Mouse (Mus musculus) small intestine, adult 10 weeks (tissue): Measurements from ENCODE around the gene Rhbdf1. TPM values are rescaled to one million over a fixed set of nuclear protein-coding genes. Genes with fewer than 3 reads are reported as not detected.

Experiments
- polyA plus RNA-seq: library from polyadenylated mRNA; stranded (reverse); fragments of 350-450 nt; fragmentation: Illumina TruSeq; extraction: RNeasy Lipid Tissue Mini Kit (QIAGEN cat#74804); gene quantifications from one replicate; pipeline ENCODE4 v1.2.3, GENCODE M21; 2014; ENCODE audit warnings: low replicate concordance

Gene Rhbdf1
- not detected for polyA plus RNA-seq

DNA sequence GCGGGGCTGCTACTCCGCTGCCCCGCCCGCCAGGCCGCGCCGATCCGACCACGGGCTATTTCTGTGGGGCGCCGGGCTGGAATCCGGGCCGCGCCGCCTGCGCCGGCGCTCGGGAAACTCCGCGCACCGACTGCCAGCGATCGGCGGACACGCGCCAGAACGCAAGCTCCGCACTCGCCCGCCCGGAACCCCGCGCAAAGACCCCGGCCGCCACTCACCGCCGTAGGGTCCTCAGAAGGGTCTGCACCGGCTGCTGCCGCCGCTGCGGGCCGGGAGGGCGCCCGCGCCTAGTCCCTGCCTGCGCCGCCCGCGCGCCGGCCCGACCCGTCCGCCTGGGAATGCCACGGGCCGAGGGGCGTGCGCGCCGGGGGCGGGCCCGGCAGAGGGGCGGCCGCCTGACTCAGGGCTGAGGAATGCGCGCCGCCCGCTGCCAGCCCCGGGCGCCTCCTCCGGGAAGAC is at the start of gene Rhbdf1:
Rhbdf1 (minus strand) TSS at position 350 of the 459 bp plus-strand sequence.

DNA sequence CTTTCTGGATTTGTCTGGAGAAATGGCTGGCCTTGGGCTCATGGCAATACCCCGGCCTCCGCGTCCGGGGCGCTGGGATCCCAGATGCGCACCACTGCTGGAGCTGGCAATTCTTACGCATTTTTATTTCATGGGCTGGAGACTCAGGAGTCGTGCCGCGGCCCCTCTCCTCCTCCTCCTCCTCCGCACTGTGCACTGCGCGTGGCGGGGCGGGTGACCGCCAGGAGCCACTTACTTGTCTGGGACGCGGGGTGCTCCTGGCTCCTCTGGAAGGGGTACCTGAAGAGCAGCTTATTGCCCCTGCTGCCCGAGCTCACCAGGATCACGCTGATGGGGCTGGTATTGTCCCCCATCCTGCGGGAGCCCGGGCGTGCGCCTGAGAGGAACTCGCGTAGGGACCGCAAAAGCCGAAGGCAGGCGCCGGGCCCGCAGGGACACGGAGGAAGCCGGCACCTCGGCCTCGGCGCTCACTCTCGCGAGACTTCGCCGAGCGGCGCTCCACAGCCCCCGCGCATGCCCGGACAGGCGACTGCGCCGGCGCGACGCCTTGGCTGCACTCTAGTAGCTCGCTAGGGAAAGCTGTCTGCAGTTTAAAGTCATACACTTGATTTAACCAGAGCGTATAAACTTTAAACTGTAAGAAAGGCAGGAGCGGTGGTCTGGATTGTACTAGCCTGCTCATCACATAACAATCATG is 45.2 kb upstream of the Rhbdf1 start, which contains the start of gene Nprl3:
Nprl3 (minus strand) TSS at position 520 of the 697 bp plus-strand sequence.

DNA sequence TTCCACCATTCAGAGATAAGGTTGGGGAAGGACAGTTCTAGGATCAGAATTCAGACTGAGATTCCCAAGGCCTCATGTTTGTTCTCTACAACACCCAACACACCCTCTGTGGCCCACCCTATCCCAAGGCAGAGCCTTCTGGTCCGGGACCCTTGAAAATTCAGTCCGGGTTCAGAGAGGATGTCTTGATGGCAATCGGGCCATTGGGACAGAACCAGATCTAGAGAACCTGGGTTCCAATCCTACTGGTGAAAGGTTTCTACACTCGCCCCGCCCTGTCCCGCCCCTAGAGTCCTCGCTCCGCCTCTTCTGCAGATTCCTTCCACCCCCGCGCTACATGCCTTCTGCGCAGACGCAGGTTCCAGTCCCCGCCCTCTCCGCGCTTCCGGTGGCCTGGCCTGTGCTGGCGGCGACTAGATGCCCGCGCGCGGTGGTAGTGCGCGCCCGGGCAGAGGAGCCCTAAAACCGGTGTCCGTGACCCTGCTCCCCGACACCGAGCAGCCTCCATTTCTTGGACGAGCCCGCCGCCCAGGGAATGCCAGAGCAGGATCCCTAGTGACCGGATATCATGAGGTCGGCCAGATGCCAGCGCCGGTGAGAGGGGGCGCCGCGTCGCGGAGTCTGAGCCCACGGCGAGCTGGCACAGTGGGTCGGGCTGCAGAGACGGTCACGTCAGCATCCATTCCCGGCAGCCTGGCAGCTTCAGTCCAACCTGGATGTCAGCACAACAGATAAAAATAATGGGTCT is 4.2 kb upstream of the Rhbdf1 start, which contains the start of gene Mpg:
Mpg (plus strand) TSS at position 382 of the 748 bp plus-strand sequence.

DNA sequence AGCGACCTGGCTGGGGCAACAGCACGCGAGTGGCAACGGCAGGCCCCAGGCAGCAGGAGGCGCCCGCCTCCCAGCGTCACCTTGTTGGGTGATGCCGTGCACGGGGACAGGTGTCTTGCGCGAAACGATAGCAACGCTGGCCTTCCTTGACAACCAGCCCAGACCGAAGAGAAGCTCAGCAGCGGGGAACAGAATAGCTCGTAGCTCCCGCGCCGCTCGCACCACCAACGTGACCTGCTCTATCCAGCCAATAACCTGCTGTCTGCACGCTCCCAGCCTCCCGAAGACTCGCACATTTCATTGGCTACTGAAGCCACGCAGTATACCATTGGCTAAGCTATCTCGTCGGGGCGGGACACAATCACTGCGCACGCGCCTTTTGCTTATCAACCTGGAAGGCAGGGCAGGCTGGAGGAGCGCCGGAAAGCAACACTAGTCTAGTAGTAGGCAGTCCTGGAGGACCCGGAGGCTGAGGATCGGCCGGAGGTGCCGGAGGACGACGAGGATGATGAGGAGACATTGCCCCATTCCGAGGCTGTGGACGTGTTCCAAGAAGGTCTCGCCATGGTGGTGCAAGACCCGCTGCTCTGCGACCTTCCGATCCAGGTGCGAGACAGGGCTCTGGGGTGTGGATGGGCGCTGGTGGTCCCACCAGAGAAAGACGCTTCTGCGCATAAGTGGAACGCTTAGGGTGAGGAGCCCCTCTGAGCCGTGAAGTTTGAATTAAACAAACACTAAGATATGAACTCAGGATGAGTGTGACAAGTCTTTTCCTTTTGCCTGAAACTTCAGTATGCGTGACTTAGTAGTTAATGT is 16.8 kb downstream of the Rhbdf1 start, which contains the start of gene Snrnp25:
Snrnp25 (plus strand) TSS at position 358 of the 816 bp plus-strand sequence.

DNA sequence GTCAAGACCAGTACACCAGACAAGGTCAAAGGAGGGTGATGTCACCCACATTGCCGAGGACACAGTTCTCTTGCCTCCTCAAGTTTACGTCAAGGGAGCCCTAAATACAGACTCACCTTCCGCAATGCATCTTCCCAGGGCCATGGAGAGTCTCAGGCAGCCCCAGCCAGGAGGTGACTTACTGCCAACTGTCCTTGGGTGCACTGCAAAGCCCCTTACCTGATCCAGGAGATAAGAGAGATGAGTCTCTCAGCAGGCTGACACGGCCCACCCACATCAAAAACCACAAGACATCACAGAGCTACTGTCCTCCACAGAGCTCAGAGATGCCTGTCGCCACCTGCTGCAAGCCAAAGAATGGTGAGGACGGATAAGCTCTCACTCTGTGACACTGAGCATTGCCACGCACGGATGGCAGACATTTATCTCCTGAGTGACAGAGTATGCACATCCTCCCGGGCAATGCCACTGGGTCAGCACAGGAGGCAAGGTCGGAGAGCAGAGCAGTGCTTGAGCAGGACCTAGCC is 22.0 kb downstream of the Rhbdf1 start, which contains the start of gene Il9r:
Il9r (minus strand) TSS at position 205 of the 527 bp plus-strand sequence.

Other genes starting within 250 kb of the Rhbdf1 start
- gene Nsg2, start 221.8 kb downstream of the Rhbdf1 start, polyA plus RNA-seq: 3.9 TPM
- gene Il9r, start 22.0 kb downstream of the Rhbdf1 start, polyA plus RNA-seq: 0.22 TPM
- 1.9 TPM for gene Snrnp25, start 16.9 kb downstream of the Rhbdf1 start, polyA plus RNA-seq
- 2.7 TPM for gene Mpg, start 4.2 kb upstream of the Rhbdf1 start, polyA plus RNA-seq
- 1.3 TPM for gene Nprl3, start 45.4 kb upstream of the Rhbdf1 start, polyA plus RNA-seq
- gene Hba-x, start 54.1 kb upstream of the Rhbdf1 start, polyA plus RNA-seq: not detected
- gene Hba-a1, start 61.2 kb upstream of the Rhbdf1 start, polyA plus RNA-seq: not detected
- gene Hbq1b, start 64.7 kb upstream of the Rhbdf1 start, polyA plus RNA-seq: not detected
- 1.7 TPM for gene Hba-a2, start 74.2 kb upstream of the Rhbdf1 start, polyA plus RNA-seq
- gene Hbq1a, start 77.8 kb upstream of the Rhbdf1 start, polyA plus RNA-seq: not detected
- gene Sh3pxd2b, start 125.5 kb upstream of the Rhbdf1 start, polyA plus RNA-seq: 0.30 TPM
- 0.59 TPM for gene Ubtd2, start 233.1 kb upstream of the Rhbdf1 start, polyA plus RNA-seq